Mouse (Mus musculus) heart, adult 2 months (tissue): ENCODE measurements around the gene 9930022D16Rik.

Source experiments
- CTCF ChIP-seq: fragments of 200-600 bp; IDR thresholded peaks from 2 replicates; pipeline ENCODE4 v1.8.1; 2022; ENCODE audit warnings: antibody characterized with exemption, mild to moderate bottlenecking, moderate library complexity
- POLR2A ChIP-seq: fragments of 200-500 bp; IDR thresholded peaks from 2 replicates; pipeline ENCODE4 v1.6.1; 2011; ENCODE audit warnings: mild to moderate bottlenecking, low read depth, low read length, control low read depth; ENCODE audit not compliant: insufficient read depth

- no peak for TF ChIP-seq CTCF
- TF ChIP-seq POLR2A: no peak
These were observed 19.0 kb upstream of the 9930022D16Rik start for GRCm38 (mm10) chr11:109394758-109395157.
